Mouse (Mus musculus): Measurements from ENCODE around the gene Cfap299.

DNA sequence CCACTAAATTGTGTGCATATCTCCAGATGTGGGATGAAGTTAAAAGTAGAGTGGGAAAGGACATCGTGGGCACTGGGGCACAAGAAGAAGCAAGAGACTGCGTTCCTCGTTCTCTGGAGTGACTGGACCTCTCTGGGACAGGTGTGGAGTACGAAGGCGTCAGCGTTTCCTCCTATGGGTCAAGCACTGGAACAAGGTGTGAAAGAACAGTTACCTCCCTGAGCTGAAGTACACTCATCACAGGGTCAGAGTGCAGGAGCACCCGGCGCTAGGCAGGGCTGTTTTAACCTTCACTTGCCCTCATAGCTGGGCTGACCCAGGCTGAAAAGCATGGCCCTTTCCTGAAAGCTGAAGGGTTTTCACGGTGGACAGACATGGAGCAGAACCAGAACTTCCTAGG lies 504.7 kb downstream of the Cfap299 start:
- no peak for TF ChIP-seq POLR2A (IDR thresholded peaks at IDR 0.05; ENCODE audit: borderline replicate concordance, extremely low read depth, insufficient read depth, insufficient read length, poor library complexity, severe bottlenecking)
- TF ChIP-seq CTCF (IDR thresholded peaks at IDR 0.05; ENCODE audit: borderline replicate concordance, extremely low read depth, insufficient read depth, insufficient read length): no peak

Measured in brain, embryonic 14.5 days (tissue).